9 mouse cellular contexts compared by ENCODE assay signal in the genomic region with DNA sequence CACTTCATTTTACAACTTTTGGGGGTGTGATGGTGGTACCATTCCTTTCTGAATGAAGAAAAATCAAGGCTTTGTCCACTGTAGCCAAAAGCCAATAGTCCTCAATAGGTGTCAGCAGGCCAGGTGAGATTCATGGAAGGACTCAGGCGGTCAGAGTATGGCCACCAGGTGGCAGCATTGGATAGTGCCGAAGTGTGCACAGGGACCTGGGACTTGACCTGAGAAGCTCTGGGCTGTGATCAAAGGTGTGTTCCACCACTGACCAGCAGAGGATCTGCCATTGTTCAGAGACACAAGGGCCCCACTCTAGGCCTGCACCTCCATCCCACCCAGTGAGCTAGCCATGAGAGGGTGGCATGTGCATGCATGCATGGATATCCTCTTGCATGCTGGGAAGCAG. TPM values are rescaled to one million over a fixed set of nuclear protein-coding genes. Genes with fewer than 3 reads are reported as not detected.
DNase-seq lines count a peak whose midpoint lies in the region; TF ChIP-seq lines count a peak whose summit lies in the region.
"Had no signal": no experiment of that assay in that cellular context is flagged by ENCODE, and none has a peak within 500 bp of the region (broad histone marks: within the 10 kb centered on the region; RNA-seq: fewer than 3 reads in every experiment).

No protein-coding gene starts in this region.

- 4% methylated on average over 2 of the region's 2 CpGs for WGBS in small intestine, adult 2 months

- peak; percentile 80; the same call in 1 of the 2 replicates for TF ChIP-seq CTCF in small intestine, adult 2 months (IDR thresholded peaks at IDR 0.05; ENCODE audit: extremely low read depth, insufficient read length, insufficient replicate concordance, low read depth, low read length)

- H3K27me3 ChIP-seq in small intestine, adult 2 months (ENCODE audit: control insufficient read depth, insufficient read depth, low read length): no peaks in the 10 kb centered on the region

- intact Hi-C loops in heart, postnatal 14 days (cut with DNase I): loop anchor here (1.0 to 2.0 kb wide), 2 partner anchors 54 to 152 kb away; no protein-coding TSS in a partner anchor

- 0 out of 2 replicates have a peak, but pooled peaks cover 2% of the 10 kb centered on the region for H3K4me1 ChIP-seq in small intestine, adult 2 months (ENCODE audit: control insufficient read depth, insufficient read depth, insufficient read length, low read length)

- H3K36me3 ChIP-seq in small intestine, adult 2 months (ENCODE audit: control insufficient read depth, insufficient read depth, low read length): no peaks in the 10 kb centered on the region

- TF ChIP-seq POLR2A in small intestine, adult 2 months (IDR thresholded peaks at IDR 0.05; ENCODE audit: low read depth, low read length): no peak

- H3K4me3 ChIP-seq in small intestine, adult 2 months (ENCODE audit: low read depth, low read length): no peak overlapping the region

- H3K27ac ChIP-seq in small intestine, adult 2 months (ENCODE audit: insufficient read depth, low read depth, low read length): no peak overlapping the region

- peak; percentile 73 for DNase-seq in A20 (ENCODE audit: low read depth, low spot score)
- peak; percentile 19 for DNase-seq in Muller cell, postnatal 12 days (ENCODE audit: inconsistent ontology term)
- peak; percentile 66 to 67 for DNase-seq in cerebellum, postnatal 36 days
- peak; percentile 66 to 78 for DNase-seq in heart, postnatal 14 days
- DNase-seq in layer of hippocampus, adult 9-11 months: peak; percentile 21
- peak; percentile 66 for DNase-seq in lung, postnatal 10 days
- peak; percentile 33 to 71 for DNase-seq in urinary bladder, postnatal 4 days (ENCODE audit: low spot score in 2 of 2)

RNA-seq across cellular contexts. Expression of a gene that starts 2.7 kb away (rescaled TPM):
- total RNA-seq in heart, postnatal 14 days (2021): not detected
- polyA plus RNA-seq in small intestine, adult 2 months (2012; rRNA removed): 0.10 TPM in 1 of 2 replicates, not detected in the other
- polyA plus RNA-seq: gonadal fat pad, adult 2 months had no signal

RNA-seq across cellular contexts. Expression of a gene that starts 43.7 kb away (rescaled TPM):
- total RNA-seq in heart, postnatal 14 days (2021): 1 to 10 TPM; 1.2 TPM
- 0.13 TPM in 1 of 2 replicates, not detected in the other for polyA plus RNA-seq in small intestine, adult 2 months (2012; rRNA removed)

Comparison
In these comparisons a context has a peak if more than half of its experiments do, and no peak if none do; other contexts are left out.
1. DNase-seq: peak in every context shown above with its lines; median percentile 73 in A20; 72 in heart, postnatal 14 days; 66 in cerebellum, postnatal 36 days; 66 in lung, postnatal 10 days; 52 in urinary bladder, postnatal 4 days; 21 in layer of hippocampus, adult 9-11 months; 19 in Muller cell, postnatal 12 days.